Mouse (Mus musculus): ENCODE measurements around the gene Gin1.

DNA sequence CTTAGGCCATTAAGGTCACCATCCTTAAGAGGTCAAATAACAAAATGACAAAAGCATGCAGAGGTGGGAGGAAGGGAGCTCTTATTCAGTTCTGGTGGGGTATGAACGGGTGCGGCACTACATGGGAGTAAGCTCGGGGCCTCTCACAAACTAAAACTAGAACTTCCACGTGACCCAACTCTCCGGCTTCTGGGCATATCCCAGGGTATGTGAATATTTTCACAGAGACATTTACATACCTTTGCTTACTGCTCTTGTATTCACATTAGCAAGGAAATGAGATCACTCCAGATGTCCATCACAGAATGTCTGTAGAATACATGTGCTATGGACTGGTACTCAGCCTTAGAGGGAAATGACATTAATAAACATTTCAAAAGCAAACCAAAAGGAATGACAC lies 1.8 kb downstream of the Gin1 start:
- TF ChIP-seq POLR2A (IDR thresholded peaks at IDR 0.05; ENCODE audit: low read depth, low read length), result no peak
- no peak for TF ChIP-seq CTCF (conservative IDR thresholded peaks at IDR 0.05; ENCODE audit: insufficient read depth, insufficient read length, low read depth, low read length)

Measured in kidney, adult 2 months (tissue).